Mouse (Mus musculus): ENCODE measurements at regions not wholly inside any gene's neighbourhood (a gene's known extent, or its start where the extent isn't known, plus 50 kb on each side); places are given as distances from the start of the nearest gene placed in this dataset.

GRCm38 (mm10) chr4:71076131-71076530, 541.3 kb upstream of the Megf9 start:
- no peak for DNase-seq

GRCm38 (mm10) chr4:71034541-71034940, 499.7 kb upstream of the Megf9 start:
- peak; percentile 39 for DNase-seq

Measured in adrenal gland, postnatal 14 days (tissue).